Mouse (Mus musculus): ENCODE measurements around the gene Tmem115. TPM values are rescaled to one million over a fixed set of nuclear protein-coding genes. Genes with fewer than 3 reads are reported as not detected.

Gene Tmem115
- polyA plus RNA-seq, 1 experiment from 2014 or later, result 44.6 TPM

DNA sequence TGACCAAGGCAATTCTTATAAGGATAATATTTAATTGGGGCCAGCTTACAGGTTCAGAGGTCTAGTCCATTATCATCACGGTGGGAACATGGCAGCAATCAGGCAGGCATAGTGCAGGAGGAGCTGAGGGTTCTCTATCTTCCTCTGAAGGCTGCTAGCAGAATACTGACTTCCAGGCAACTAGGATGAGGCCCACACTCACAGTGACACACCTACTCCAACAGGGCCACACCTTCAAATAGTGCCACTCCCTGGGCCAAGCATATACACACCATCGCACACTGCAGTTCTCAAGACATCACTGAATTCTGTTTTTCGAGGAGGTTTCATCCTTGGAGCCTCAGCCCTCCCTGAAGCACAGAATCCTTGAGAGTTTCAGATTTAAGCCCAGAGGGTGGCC lies 37.4 kb upstream of the Tmem115 start:
- 90% methylated on average over 3 of the region's 3 CpGs for WGBS
- ATAC-seq (ENCODE audit: low FRiP score), result no peak

DNA sequence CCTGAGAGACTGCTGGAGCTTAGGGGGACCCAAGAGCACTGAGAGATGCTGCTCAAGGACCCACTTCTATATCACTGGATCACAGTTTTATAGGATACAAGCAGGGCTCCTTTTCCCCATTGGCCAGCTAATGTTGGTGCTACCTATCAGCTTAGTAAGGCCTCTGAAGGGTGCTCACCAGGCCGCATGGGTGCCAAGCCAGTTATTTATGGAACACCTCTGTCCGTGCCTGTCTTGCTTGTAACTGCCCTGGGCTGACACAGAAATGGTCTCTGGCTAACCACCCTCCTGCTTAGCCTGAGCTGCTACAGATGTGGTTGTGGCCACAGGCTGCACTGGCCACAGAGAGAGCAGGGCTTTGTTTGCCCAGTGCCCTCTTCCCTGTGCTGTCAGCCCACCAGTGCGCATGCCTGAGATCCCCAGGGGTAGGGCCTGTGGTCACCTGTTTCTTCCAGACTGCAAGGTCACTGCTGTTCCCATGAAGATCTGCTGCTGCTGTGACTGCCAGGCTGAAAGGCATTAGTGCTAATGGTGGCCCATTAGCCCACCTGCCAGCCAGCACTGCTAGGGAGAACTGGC lies 32.9 kb upstream of the Tmem115 start:
- H3K27ac ChIP-seq (ENCODE audit: low read depth, low read length), result no peak overlapping the region
- 91% methylated on average over 3 of the region's 3 CpGs for WGBS

More for the DNA sequence above, 37.4 kb upstream of the Tmem115 start:
- no peaks in the 10 kb centered on the region for H3K9me3 ChIP-seq (ENCODE audit: control insufficient read depth, low read length)
- DNase-seq (ENCODE audit: low spot score, missing footprints), result no peak
- no peak overlapping the region for H3K4me3 ChIP-seq (ENCODE audit: low read depth, low read length)
- H3K9ac ChIP-seq (ENCODE audit: low read length), result no peak overlapping the region
- H3K27ac ChIP-seq (ENCODE audit: low read depth, low read length), result no peak overlapping the region
- no peaks in the 10 kb centered on the region for H3K36me3 ChIP-seq (ENCODE audit: control insufficient read depth, insufficient read depth, low read length)
- peaks cover 5% of the 10 kb centered on the region; the same call in 1 of the 2 replicates for H3K4me1 ChIP-seq (ENCODE audit: control insufficient read depth, insufficient read depth, low read length)
- no peak overlapping the region for H3K4me2 ChIP-seq
- no peaks in the 10 kb centered on the region for H3K27me3 ChIP-seq (ENCODE audit: control insufficient read depth, insufficient read depth, low read length)

DNA sequence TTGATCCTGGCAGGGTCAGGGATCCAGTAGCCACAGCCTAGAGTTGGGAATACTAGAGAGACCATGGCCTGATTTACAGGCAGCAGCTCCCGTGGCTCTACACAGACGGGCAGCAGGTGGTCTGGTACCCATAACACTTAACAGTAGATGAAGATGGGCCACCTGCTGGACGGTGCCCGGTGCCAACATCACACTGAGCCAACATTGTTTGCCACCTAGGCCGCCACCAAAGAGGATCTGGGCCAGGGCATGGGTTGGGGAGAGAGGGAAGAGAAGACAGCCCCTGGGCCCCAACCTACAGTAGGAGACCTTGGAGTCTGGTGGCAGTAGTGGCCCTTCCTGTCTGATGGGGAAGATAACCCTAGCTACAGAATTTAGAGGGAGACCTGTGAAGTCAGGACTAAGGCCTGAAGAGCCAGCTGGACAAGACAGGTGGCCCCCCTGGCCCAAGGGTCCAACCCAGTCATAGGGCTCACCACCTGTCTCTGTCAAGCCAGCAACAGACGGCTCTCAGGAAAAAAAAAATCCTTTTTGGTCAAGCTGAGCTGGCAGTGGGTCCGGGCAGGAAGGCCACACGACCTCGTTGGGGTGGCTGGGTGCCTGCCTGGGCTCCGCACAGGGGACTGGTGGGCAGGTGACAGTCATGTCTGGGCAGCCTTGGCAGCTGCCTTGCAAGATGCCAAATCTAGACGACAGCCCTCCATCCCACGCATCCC lies 31.5 kb upstream of the Tmem115 start:
- DNase-seq (ENCODE audit: low spot score, missing footprints) (no peak), ATAC-seq (ENCODE audit: low FRiP score) (no peak)
- no peaks in the 10 kb centered on the region for H3K27me3 ChIP-seq (ENCODE audit: control insufficient read depth, insufficient read depth, low read length)
- no peaks in the 10 kb centered on the region for H3K9me3 ChIP-seq (ENCODE audit: control insufficient read depth, low read length)
- H3K27ac ChIP-seq (ENCODE audit: low read depth, low read length), result no peak overlapping the region
- H3K36me3 ChIP-seq (ENCODE audit: control insufficient read depth, insufficient read depth, low read length), result no peaks in the 10 kb centered on the region
- H3K4me2 ChIP-seq, result no peak overlapping the region
- WGBS, result 88% methylated on average over 12 of the region's 12 CpGs
- no peak overlapping the region for H3K4me3 ChIP-seq (ENCODE audit: low read depth, low read length)
- no peak overlapping the region for H3K9ac ChIP-seq (ENCODE audit: low read length)
- no peaks in the 10 kb centered on the region for H3K4me1 ChIP-seq (ENCODE audit: control insufficient read depth, insufficient read depth, low read length)

More for the DNA sequence above, 32.9 kb upstream of the Tmem115 start:
- Histone ChIP-seq H3K4me1 (ENCODE audit: control insufficient read depth, insufficient read depth, low read length) (no peaks in the 10 kb centered on the region), H3K4me2 (no peak overlapping the region), H3K36me3 (ENCODE audit: control insufficient read depth, insufficient read depth, low read length) (no peaks in the 10 kb centered on the region), H3K9ac (ENCODE audit: low read length) (no peak overlapping the region), H3K4me3 (ENCODE audit: low read depth, low read length) (no peak overlapping the region), H3K27me3 (ENCODE audit: control insufficient read depth, insufficient read depth, low read length) (no peaks in the 10 kb centered on the region), H3K9me3 (ENCODE audit: control insufficient read depth, low read length) (no peaks in the 10 kb centered on the region)
- ATAC-seq (ENCODE audit: low FRiP score), result no peak
- DNase-seq (ENCODE audit: low spot score, missing footprints), result no peak

DNA sequence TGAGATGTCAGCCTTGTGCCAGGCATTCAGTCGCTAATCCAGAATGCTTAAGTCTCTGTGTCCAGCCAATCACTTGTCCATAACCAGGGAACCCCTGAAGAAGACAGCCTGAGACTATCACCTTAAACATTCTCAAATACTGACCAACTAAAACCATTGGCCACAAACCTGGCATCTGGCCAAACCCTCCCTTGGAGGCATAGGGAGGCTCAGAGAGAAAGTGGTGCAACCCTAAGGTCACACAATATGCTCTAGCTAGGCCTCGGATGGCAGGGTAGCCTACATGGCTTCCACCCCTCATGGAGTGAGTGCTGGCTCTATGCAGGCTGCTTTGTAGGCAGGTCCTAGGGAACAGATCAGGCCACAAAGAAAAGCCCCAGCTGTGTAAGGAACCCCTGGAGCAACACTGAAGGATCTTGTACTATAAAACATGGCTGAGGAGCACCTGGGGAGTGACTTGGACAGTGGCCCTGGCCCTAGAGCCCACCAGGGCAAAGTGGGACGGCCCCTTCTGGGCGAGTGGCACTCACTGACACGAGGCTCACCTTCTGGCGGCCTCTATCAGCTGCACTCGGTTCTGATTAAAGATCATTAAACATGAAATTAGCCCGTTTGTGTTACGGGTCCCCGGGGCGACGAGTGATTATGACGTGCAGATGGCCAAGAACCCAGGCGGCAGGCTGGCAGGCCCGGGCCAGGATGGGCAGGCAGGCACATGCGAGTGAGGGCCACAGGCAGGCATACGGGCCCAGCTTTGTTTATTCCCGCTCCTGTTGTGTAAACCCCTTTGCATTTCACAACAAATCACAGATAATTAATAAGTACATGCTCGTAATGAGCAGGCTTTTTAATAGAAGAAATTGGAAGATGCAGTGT lies 28.8 kb upstream of the Tmem115 start:
- no peak overlapping the region for H3K27ac ChIP-seq (ENCODE audit: low read depth, low read length)
- no peaks in the 10 kb centered on the region for H3K27me3 ChIP-seq (ENCODE audit: control insufficient read depth, insufficient read depth, low read length)
- WGBS, result 91% methylated on average over 19 of the region's 19 CpGs
- H3K36me3 ChIP-seq (ENCODE audit: control insufficient read depth, insufficient read depth, low read length), result no peaks in the 10 kb centered on the region
- DNase-seq (ENCODE audit: low spot score, missing footprints) (no peak), ATAC-seq (ENCODE audit: low FRiP score) (no peak)
- no peaks in the 10 kb centered on the region for H3K4me1 ChIP-seq (ENCODE audit: control insufficient read depth, insufficient read depth, low read length)
- no peak overlapping the region for H3K4me3 ChIP-seq (ENCODE audit: low read depth, low read length)
- no peak overlapping the region for H3K9ac ChIP-seq (ENCODE audit: low read length)
- no peaks in the 10 kb centered on the region for H3K9me3 ChIP-seq (ENCODE audit: control insufficient read depth, low read length)
- H3K4me2 ChIP-seq, result no peak overlapping the region

DNA sequence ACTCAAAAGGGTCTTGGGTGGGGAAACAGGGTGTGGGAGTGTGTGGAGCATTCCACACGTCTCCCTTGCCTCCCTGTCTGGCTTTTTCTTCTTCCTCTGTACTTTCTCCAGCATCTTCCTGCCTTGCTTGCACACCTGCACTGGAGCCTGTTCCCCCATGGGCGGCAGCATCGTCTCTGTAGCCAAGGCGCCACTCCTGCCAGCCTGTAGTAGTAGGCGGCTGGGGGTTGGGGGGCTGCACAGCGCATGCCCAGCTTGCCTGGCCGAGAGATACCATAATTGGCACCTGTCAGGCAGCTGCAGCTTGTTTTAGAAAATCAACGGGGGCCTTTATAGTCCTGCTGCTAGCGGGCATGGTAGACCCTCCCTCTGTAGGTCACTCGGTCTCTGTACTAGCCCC lies 25.5 kb upstream of the Tmem115 start:
- Histone ChIP-seq H3K4me2 (no peak overlapping the region), H3K36me3 (ENCODE audit: control insufficient read depth, insufficient read depth, low read length) (no peaks in the 10 kb centered on the region), H3K27me3 (ENCODE audit: control insufficient read depth, insufficient read depth, low read length) (no peaks in the 10 kb centered on the region), H3K4me1 (ENCODE audit: control insufficient read depth, insufficient read depth, low read length) (peaks cover 3% of the 10 kb centered on the region), H3K4me3 (ENCODE audit: low read depth, low read length) (no peak overlapping the region), H3K9ac (ENCODE audit: low read length) (no peak overlapping the region), H3K27ac (ENCODE audit: low read depth, low read length) (no peak overlapping the region), H3K9me3 (ENCODE audit: control insufficient read depth, low read length) (no peaks in the 10 kb centered on the region)
- ATAC-seq (ENCODE audit: low FRiP score) (no peak), DNase-seq (ENCODE audit: low spot score, missing footprints) (no peak)
- WGBS, result 69% methylated on average over 10 of the region's 10 CpGs

DNA sequence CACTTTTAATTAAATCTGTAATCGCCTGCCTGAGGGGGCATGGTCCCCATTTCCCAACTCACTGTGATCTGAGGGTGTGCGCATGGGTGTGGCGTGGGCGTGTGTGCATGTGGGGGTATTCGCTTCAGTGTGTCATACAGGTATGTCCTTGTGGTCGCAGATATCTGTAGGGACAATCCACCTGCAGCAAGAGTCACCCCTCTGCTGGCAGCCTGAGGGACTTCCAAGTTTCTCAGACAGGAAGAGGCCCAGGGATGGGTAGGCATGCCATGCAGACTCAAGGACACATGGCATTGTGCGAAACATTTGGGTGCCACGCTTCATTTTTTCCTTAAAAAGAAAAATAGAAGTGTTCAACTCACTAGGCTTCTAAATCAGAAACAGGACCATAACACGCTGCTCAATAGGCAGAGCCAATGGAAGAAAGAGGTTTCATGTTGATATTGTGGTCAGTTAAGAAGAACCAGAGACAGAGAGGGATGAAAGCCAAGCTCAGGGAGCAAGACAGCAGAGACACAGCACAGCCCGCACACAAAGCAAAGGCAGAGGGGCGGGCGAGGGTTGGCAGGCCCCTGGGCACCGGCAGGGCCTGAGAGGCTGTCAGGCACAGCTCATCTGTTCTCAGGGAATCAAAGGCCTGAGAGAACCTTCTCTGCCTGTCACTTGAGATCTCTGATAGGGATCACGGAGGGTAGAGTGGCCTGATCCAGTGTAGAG lies 23.2 kb upstream of the Tmem115 start:
- Histone ChIP-seq H3K4me3 (ENCODE audit: low read depth, low read length) (no peak overlapping the region), H3K4me1 (ENCODE audit: control insufficient read depth, insufficient read depth, low read length) (peaks cover 3% of the 10 kb centered on the region), H3K9ac (ENCODE audit: low read length) (no peak overlapping the region), H3K36me3 (ENCODE audit: control insufficient read depth, insufficient read depth, low read length) (no peaks in the 10 kb centered on the region), H3K9me3 (ENCODE audit: control insufficient read depth, low read length) (no peaks in the 10 kb centered on the region), H3K27ac (ENCODE audit: low read depth, low read length) (peak overlapping the region; percentile 16), H3K4me2 (no peak overlapping the region), H3K27me3 (ENCODE audit: control insufficient read depth, insufficient read depth, low read length) (no peaks in the 10 kb centered on the region)
- ATAC-seq (ENCODE audit: low FRiP score) (no peak), DNase-seq (ENCODE audit: low spot score, missing footprints) (no peak)
- WGBS, result 89% methylated on average over 14 of the region's 14 CpGs

DNA sequence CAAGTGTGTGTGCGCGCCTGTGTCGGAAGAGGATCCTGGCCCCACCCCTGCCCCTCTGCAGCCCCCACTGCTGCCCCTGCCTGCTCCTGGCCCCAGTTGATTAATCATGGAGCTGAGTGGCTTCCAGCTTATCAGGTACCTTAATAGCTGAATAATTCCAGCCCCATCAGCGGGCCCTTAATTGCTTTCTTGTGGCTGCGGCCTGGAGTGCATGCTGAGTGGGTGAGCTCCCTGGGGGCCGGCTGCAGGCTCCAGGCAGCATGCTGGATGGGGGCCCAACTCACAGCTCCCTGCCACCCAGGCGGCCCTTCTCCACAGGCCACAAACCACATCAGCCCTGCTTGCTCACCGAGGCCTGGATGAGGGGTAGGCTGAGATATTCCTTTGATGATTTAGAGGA lies 22.3 kb upstream of the Tmem115 start:
- no peaks in the 10 kb centered on the region for H3K9me3 ChIP-seq (ENCODE audit: control insufficient read depth, low read length)
- H3K4me3 ChIP-seq (ENCODE audit: low read depth, low read length), result no peak overlapping the region
- no peak overlapping the region for H3K4me2 ChIP-seq
- no peak overlapping the region for H3K9ac ChIP-seq (ENCODE audit: low read length)
- peaks cover 3% of the 10 kb centered on the region for H3K4me1 ChIP-seq (ENCODE audit: control insufficient read depth, insufficient read depth, low read length)
- H3K27me3 ChIP-seq (ENCODE audit: control insufficient read depth, insufficient read depth, low read length), result no peaks in the 10 kb centered on the region
- 63% methylated on average over 8 of the region's 8 CpGs for WGBS
- DNase-seq (ENCODE audit: low spot score, missing footprints) (no peak), ATAC-seq (ENCODE audit: low FRiP score) (peak; percentile 15; the same call in 1 of the 2 replicates)
- peak overlapping the region; percentile 16 for H3K27ac ChIP-seq (ENCODE audit: low read depth, low read length)
- no peaks in the 10 kb centered on the region for H3K36me3 ChIP-seq (ENCODE audit: control insufficient read depth, insufficient read depth, low read length)

DNA sequence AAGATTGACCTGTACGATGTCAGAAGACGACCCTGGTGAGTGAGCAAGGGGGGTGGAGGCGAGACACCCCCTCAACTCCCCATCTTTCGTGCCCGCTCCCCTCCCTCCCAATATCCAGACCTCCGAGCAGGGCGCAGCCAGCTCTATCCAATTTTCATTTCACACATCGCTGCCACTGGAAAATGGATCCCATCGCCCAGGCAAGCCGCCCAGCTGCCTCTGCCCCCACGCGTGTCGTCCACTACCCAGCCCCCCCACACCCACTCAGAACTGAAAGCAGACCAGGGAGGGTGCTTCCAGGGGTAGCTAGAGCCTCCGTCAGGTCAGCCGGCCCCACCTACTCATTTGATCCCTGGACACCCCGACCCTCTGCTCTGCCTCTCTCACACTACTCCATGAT lies 21.4 kb upstream of the Tmem115 start:
- H3K4me2 ChIP-seq, result no peak overlapping the region
- H3K9me3 ChIP-seq (ENCODE audit: control insufficient read depth, low read length), result no peaks in the 10 kb centered on the region
- 62% methylated on average over 16 of the region's 16 CpGs for WGBS
- H3K27ac ChIP-seq (ENCODE audit: low read depth, low read length), result 0 out of 2 replicates have a peak overlapping the region, but pooled peaks have one; percentile 16
- H3K27me3 ChIP-seq (ENCODE audit: control insufficient read depth, insufficient read depth, low read length), result no peaks in the 10 kb centered on the region
- no peak overlapping the region for H3K9ac ChIP-seq (ENCODE audit: low read length)
- ATAC-seq (ENCODE audit: low FRiP score), result no peak
- no peak for DNase-seq (ENCODE audit: low spot score, missing footprints)
- no peak overlapping the region for H3K4me3 ChIP-seq (ENCODE audit: low read depth, low read length)
- H3K4me1 ChIP-seq (ENCODE audit: control insufficient read depth, insufficient read depth, low read length), result peaks cover 3% of the 10 kb centered on the region
- no peaks in the 10 kb centered on the region for H3K36me3 ChIP-seq (ENCODE audit: control insufficient read depth, insufficient read depth, low read length)

Data from midbrain, embryonic 11.5 days (tissue).